Mouse (Mus musculus) heart, adult 2 months (tissue): ENCODE results near the gene Sall2. TPM values are rescaled to one million over a fixed set of nuclear protein-coding genes. Genes with fewer than 3 reads are reported as not detected.

Experiments used
- DNase-seq, 2 experiments: peaks; one replicate each; pipeline ENCODE4 v3.0.0; 2021
- H3K27ac ChIP-seq: fragments of 200-600 bp; 2 replicates; pipeline ENCODE4 v1.8.1; 2022
- H3K27me3 ChIP-seq: fragments of 200-500 bp; 2 replicates; pipeline ENCODE4 v1.6.1; 2012; ENCODE audit warnings: mild to moderate bottlenecking, low read length, inconsistent platforms, mixed read lengths; ENCODE audit not compliant: control insufficient read depth, insufficient read depth
- H3K36me3 ChIP-seq: fragments of 200-500 bp; 2 replicates; pipeline ENCODE4 v1.6.1; 2012; ENCODE audit warnings: low read length, inconsistent platforms; ENCODE audit not compliant: control insufficient read depth, insufficient read depth
- H3K4me1 ChIP-seq: fragments of 200-500 bp; 2 replicates; pipeline ENCODE4 v1.6.1; 2011; ENCODE audit warnings: low read length; ENCODE audit not compliant: control insufficient read depth, insufficient read depth
- H3K4me3 ChIP-seq: fragments of 200-600 bp; 2 replicates; pipeline ENCODE4 v1.8.1; 2022
- H3K79me2 ChIP-seq: fragments of 200-500 bp; replicated peaks from 2 replicates; pipeline ENCODE4 v1.6.1; 2012; ENCODE audit warnings: mild to moderate bottlenecking, inconsistent platforms, low read length, moderate library complexity, mixed read lengths; ENCODE audit not compliant: control insufficient read depth, insufficient read depth
- H3K9ac ChIP-seq: fragments of 200-500 bp; 2 replicates; pipeline ENCODE4 v1.6.1; 2012; ENCODE audit warnings: low read depth, mild to moderate bottlenecking, control low read depth, inconsistent platforms, low read length, mixed read lengths
- CTCF ChIP-seq: fragments of 200-600 bp; IDR thresholded peaks from 2 replicates; pipeline ENCODE4 v1.8.1; 2022; ENCODE audit warnings: antibody characterized with exemption, mild to moderate bottlenecking, moderate library complexity
- EP300 ChIP-seq: fragments of 200-500 bp; IDR thresholded peaks from 2 replicates; pipeline ENCODE4 v1.6.1; 2011; ENCODE audit warnings: low read depth, low read length, control low read depth; ENCODE audit not compliant: insufficient read depth
- POLR2A ChIP-seq: fragments of 200-500 bp; IDR thresholded peaks from 2 replicates; pipeline ENCODE4 v1.6.1; 2011; ENCODE audit warnings: mild to moderate bottlenecking, low read depth, low read length, control low read depth; ENCODE audit not compliant: insufficient read depth
- WGBS: fragments of 180-500 bp; shearing (Covaris S2); methylation state at CpG from one replicate; pipeline ENCODE4 v1.1.7; 2018; 5-methylcytosine and 5-hydroxymethylcytosine counted together
- intact Hi-C: fragments of 180-260 bp; cut with DNase I; formaldehyde crosslinking; loops from one replicate; pipeline ENCODE4 v1.15.1; 2025
- polyA plus RNA-seq: library from polyadenylated mRNA; depleted of rRNA; stranded (reverse); fragments of >200 nt; gene quantifications from 2 replicates; pipeline ENCODE4 v1.2.3, GENCODE M21; 2012; rRNA removed
- total RNA-seq, 2 experiments: library from RNA; stranded (reverse); gene quantifications; 2 replicates each; pipeline ENCODE4 v1.2.3; 2021

The Sall2 gene
- total and polyA plus RNA-seq, 3 experiments: 0.98 to 2.0 (median 1.6) TPM

- TF ChIP-seq CTCF (no peak), EP300 (no peak), POLR2A (no peak)
- no peak for DNase-seq
- Histone ChIP-seq H3K4me1 (no peaks in the 10 kb centered on the region), H3K27me3 (no peaks in the 10 kb centered on the region), H3K4me3 (no peak overlapping the region), H3K79me2 (no peaks in the 10 kb centered on the region; the same call in 1 of the 2 replicates), H3K36me3 (no peaks in the 10 kb centered on the region), H3K9ac (no peak overlapping the region), H3K27ac (no peak overlapping the region)
- intact Hi-C loops: loop anchor here (10.0 kb wide), 1 partner anchor 258 kb away; the partner anchor contains the start of gene Tmem253
- WGBS: 64% methylated on average over 3 of the region's 3 CpGs
These were observed 55.8 kb downstream of the Sall2 start for GRCm38 (mm10) chr14:52272781-52273180.

Other genes with a start within 250 kb of the Sall2 start
- gene Hnrnpc, start 224.7 kb downstream of the Sall2 start, total RNA-seq: 100 to 1,000 TPM; 137 to 147 TPM
- gene Hnrnpc, start 224.7 kb downstream of the Sall2 start, polyA plus RNA-seq: 70.7 and 140 TPM in 2 replicates
- gene Rpgrip1, start 218.1 kb downstream of the Sall2 start, total RNA-seq: under 1 TPM; 0.16 to 0.23 TPM
- gene Rpgrip1, start 218.1 kb downstream of the Sall2 start, polyA plus RNA-seq: 0.59 and 0.98 TPM in 2 replicates
- 10 to 100 TPM; 23.9 to 24.7 TPM for gene Supt16, start 131.3 kb downstream of the Sall2 start, total RNA-seq
- 5.3 and 8.8 TPM in 2 replicates for gene Supt16, start 131.3 kb downstream of the Sall2 start, polyA plus RNA-seq
- 10 to 100 TPM; 36.7 to 45.2 TPM for gene Chd8, start 71.0 kb downstream of the Sall2 start, total RNA-seq
- 14.3 and 21.0 TPM in 2 replicates for gene Chd8, start 71.0 kb downstream of the Sall2 start, polyA plus RNA-seq
- gene Tox4, start 49.6 kb downstream of the Sall2 start, total RNA-seq: 10 to 100 TPM; 32.8 to 37.5 TPM
- 23.3 and 41.1 TPM in 2 replicates for gene Tox4, start 49.6 kb downstream of the Sall2 start, polyA plus RNA-seq
- 1 to 10 TPM; 4.8 to 5.2 TPM for gene Rab2b, start 49.2 kb downstream of the Sall2 start, total RNA-seq
- 6.9 and 10.1 TPM in 2 replicates for gene Rab2b, start 49.2 kb downstream of the Sall2 start, polyA plus RNA-seq
- gene Mettl3, start 23.6 kb downstream of the Sall2 start, total RNA-seq: 10 to 100 TPM; 17.8 to 20.4 TPM
- gene Mettl3, start 23.6 kb downstream of the Sall2 start, polyA plus RNA-seq: 15.7 and 19.4 TPM in 2 replicates
- gene Olfr1513, start 27.6 kb upstream of the Sall2 start, total RNA-seq: not detected
- not detected in 2 replicates for gene Olfr1513, start 27.6 kb upstream of the Sall2 start, polyA plus RNA-seq
- gene Olfr1512, start 50.4 kb upstream of the Sall2 start, total RNA-seq: not detected
- not detected in 2 replicates for gene Olfr1512, start 50.4 kb upstream of the Sall2 start, polyA plus RNA-seq
- gene Olfr1511, start 68.6 kb upstream of the Sall2 start, total RNA-seq: not detected
- not detected in 2 replicates for gene Olfr1511, start 68.6 kb upstream of the Sall2 start, polyA plus RNA-seq
- gene Olfr1510, start 85.6 kb upstream of the Sall2 start, total RNA-seq: not detected
- not detected in 2 replicates for gene Olfr1510, start 85.6 kb upstream of the Sall2 start, polyA plus RNA-seq
- gene Olfr1509, start 114.2 kb upstream of the Sall2 start, total RNA-seq: not detected
- not detected in 2 replicates for gene Olfr1509, start 114.2 kb upstream of the Sall2 start, polyA plus RNA-seq
- not detected for gene Olfr1508, start 138.7 kb upstream of the Sall2 start, total RNA-seq
- gene Olfr1508, start 138.7 kb upstream of the Sall2 start, polyA plus RNA-seq: not detected in 2 replicates
- not detected for gene Olfr1507, start 167.0 kb upstream of the Sall2 start, total RNA-seq
- gene Olfr1507, start 167.0 kb upstream of the Sall2 start, polyA plus RNA-seq: not detected in 2 replicates